Mouse (Mus musculus) yolk sac, embryonic 10.5 days (tissue): ENCODE data around the gene Tbrg4.

Experiments
- DNase-seq: peaks from one replicate; pipeline ENCODE4 v3.0.0-alpha.2; 2017; ENCODE audit warnings: low spot score

The Tbrg4 gene

DNA sequence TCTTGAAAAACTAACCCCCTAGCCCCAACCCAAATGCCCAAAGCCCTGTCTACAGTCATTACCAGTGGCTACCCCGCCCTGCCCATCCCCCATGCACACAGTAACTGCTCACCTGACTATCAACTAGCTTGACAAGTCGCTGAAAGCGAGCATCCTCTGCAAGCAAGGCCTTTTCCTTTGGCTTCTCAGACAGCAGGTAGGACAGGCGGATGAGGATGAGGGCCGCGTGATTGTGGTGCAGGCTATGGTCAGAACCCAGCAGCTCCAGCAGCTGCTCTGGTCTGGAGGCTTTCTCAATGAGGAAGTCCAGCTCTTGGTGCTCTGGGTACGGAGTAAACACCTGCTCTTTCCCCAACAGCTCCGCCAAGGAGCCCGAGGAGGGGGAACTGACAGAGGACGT lies 2.2 kb downstream of the Tbrg4 start:
- DNase-seq: no peak

DNA sequence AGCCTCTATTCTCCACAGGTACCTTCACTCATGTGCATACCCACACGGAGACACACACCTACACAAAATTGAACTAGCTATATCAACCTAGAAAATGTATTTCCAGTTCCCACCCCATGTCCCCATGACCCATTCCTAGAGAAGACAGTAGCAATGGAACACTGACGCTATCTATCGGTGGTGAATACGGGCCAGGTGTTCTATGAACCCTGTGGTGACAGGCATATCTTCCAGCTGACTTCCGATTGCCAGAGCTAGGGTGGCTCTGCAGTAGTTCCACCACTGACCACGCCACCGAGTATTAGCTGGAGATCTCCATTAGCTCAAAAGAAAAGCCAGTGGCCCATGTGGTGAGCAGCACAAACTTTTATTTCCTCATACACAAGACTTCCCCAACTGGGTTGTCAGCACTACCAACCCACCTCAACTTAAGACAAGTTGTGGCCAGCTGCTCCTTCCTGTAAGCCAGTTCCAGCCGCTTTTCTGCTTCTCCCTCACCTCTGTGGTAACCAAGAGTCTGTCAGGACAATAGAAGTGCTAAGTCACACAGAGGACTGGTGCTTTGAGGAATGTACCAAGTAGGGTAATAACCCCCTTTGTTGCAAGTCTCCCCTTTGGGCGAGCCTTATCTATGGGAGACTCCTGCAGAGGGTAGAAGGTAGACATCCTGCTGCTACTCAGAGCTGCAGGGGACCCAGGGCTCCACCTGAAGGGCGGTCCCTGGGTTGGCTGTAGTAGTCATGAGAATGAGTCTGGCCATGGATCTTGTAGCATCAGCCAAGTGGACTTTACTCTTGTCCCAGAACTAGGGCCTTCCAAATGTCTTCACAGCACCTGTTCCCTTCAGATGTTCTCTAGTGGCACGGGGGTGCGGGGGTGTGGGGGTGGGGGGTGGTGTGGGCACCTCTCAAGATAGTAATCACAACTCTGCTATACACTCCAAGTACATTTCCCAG lies 10.3 kb downstream of the Tbrg4 start:
- DNase-seq: no peak

DNA sequence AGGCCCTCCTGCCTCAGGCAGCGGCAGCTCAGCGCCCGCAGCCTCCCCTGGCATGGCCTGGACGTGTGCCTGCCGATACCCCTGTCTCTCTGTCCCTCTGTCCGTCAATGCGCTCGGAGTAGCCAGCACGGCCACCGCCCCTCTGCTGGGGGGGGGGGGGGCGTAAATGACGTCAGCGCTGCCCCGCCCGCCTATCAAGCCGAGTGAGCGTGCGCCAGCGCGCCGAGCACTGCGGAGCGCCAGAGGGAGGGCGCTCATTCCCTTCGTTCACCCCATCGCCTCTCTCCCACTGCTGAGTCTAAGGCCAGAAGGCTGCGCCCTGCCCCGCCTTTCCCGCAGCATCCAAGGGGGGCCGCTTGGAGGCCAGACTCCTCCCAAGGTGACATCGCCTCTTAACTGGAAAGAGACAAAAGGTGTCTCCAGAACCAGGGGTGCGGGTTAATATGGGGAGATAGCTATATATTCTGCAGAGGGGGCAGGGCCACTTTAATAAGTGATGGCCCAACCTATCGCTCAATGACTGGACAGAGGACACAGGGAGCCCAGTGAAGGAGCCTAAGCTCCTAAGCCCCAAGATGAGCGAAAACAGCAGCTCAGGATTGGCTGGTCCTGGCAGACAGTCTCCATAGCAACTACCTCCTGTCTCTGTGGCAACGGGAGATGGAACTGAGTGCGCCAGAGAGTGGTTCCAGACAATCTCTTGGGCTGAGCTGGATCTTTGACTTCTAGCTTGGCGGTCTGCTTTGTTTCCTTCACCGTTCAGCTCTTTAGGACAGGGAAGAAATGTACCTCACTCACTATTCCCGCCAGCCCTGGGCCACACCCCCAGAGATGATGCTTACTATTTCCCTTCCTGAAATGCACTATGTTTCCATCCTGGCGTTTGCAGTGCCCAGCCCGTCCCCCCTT lies 20.1 kb downstream of the Tbrg4 start, which contains the start of gene Nacad:
Gene Nacad (minus strand): TSS at position 563 of the 909 bp plus-strand sequence.
- no peak for DNase-seq

DNA sequence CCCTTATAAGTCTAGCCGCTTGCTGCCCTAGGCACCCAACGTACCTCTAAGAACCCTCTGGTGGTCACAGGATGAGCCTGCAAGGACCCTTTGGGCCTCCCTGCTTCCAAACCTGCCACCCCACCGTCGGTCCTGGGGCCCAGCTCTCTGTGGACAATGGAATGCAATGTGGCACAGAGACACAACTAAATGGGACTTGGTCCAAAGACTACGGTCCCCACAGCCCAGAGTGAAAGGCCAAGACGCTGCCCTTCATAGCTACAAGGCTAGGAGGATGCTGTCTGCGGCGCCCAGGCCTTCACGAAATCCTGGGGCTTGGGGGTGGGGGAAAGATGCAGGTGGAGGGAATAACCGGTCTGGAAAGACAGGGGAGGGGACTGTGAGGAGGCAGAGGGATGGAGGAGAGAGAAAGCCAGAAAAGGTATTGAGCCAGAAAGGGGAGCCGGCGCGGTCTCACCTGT lies 20.8 kb downstream of the Tbrg4 start:
- no peak for DNase-seq

DNA sequence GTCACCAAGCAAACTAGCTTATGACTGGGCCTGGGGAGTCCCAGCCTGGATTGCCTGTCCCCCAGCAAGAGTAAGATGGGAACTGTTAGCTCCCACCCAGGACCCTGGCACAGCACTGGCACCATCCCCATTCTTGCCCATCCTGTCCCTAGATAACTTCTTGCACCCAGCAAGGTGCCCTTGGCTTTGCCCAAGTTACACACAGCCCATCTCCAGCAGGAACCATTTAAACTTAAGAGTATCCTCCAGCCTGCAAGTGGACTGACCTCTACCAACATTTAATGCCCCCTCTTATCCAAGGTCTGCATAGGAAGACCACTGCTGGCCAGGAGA lies 21.3 kb downstream of the Tbrg4 start:
- no peak for DNase-seq

DNA sequence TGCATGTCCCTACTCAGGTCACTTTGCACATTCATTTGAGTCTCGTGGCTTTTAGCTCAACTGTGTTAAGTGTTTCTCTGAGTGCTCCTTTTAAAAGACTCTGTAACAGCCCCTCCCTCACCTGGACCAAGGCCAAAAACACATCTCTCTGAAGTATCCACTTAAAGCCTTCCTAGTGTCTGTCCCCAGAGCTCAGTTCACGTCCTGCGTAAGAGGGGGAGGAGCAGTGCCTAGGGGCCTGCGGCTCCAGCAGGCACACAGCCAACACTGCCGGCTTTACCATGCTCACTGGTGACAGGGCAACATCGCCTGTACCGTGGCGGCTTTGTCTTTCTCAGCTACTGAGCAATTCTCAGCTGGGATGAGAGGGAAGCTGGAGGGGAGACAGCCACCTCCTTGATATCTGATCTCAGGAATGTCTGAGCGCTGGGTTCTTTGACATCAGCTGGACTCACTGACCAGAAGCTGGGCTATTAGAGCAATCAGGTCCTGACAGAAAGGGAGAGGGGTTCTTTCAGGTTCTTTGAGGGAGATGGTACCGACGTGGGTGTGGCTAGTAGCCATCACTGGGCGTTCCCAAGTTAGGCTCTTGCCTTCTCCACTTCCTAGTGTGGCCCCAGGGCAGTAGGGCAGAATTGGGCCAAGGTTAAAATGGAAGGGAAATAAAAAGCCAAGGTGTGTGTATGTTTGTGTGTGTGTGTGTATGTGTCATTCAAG lies 21.8 kb downstream of the Tbrg4 start:
- no peak for DNase-seq

DNA sequence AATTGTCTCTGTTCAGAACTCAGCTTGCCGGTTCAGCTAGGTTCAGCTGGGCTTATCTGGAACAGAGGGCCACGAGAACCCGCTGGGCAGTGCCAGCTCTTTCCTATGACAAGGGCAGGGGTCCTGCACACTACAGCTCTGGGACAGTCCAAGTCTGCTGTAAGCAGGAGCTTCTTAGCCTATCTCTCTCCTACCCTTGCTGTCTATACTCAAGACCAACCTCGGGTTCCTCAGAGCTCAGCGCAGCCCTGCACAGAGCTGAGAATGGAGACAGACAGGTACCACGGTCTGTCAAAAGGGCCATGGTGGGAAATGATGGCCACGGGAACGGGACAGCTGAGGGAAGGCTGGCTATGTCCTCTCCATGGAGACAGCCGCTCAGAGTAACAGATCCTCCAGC lies 22.6 kb downstream of the Tbrg4 start:
- DNase-seq: no peak

DNA sequence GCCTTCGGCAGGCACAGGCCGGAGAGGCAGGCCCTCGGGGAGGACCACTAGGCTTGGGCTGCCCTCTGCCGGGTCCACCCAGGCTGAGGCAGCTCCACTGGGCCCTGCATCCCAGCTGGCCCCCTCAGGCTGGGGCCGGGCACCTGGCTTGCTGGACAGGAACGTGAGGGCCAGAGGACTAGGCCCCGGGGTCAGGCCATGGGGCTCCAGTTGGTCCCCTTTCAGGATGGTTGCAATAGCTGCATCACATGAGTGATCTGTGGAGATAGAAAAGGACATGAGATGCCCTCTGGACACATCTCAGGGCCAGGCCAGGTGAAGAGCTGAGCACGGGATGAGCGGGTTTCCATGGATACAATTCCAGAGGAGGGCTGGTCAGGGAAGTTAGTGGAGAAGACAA lies 23.2 kb downstream of the Tbrg4 start:
- DNase-seq: no peak

DNA sequence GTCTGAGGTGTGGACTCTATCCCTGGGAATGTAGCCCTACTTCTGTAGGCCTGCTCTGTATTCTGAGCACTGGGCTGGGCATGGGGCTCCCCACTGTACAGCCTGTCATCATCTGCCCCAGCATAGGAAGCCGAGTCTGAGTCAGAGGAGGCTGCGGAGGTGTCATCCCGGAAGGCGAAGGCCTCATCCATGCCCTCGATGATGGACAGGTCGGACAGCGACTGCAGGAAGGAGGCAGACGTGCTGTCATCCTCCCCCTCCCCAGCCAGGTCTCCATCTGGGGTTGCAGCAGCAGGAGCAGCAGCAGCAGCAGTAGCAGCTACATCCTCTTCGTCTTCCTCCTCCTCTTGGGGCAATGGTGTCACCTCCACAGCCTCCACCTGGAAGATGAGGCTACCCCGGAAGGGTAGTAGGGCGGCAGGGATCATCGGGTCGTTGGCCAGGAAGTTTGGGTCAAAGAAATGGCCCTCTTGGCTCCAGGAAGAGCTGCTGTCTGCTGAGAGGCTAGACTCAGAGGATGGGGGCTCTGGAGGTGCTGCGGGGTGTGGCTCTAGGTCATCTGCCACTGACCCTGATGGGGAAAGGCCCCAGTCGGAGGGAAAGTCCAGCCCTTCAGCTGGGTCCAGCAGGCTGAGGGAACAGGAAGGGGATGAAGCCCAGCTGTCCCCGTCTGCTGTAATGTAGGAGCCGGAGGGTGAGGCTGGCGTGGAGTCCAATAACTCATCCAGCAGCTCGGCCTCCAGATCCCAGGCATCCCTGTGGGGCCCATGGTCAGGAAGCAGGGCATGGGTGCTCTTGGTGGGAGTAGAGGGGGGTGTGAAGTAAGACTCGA lies 24.0 kb downstream of the Tbrg4 start:
- DNase-seq: no peak

DNA sequence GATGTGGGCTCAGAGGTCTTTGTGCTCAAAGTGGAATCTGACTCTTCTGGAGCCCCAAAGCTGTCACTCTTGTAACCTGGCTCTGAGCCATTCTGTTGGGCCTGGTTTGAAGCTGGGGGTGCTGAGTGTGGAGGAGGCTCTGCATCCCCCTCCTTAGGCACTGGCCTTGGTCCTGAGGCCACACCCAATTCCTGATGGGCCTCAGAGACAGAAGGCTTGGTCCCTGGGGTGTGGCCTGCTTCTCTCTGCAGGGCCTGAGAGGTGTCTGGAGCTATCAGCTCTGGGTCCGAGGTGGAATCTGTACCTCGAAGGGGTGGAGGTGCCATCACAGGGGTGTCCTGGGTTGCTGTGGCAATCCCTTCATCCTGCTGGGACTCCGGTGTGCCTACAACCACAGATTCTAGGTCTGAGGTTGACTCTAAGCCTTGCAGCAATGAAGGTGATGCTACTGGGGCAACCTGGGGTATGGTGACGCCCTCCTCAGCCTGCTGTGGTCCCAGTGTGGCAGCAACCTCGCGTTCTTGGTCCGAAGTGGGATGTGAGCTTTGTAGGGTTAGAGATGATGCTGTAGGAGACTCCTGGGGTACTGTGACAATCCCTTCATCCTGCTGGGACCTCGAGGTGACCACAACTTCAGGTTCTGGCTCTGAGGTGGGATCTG lies 25.5 kb downstream of the Tbrg4 start:
- no peak for DNase-seq

DNA sequence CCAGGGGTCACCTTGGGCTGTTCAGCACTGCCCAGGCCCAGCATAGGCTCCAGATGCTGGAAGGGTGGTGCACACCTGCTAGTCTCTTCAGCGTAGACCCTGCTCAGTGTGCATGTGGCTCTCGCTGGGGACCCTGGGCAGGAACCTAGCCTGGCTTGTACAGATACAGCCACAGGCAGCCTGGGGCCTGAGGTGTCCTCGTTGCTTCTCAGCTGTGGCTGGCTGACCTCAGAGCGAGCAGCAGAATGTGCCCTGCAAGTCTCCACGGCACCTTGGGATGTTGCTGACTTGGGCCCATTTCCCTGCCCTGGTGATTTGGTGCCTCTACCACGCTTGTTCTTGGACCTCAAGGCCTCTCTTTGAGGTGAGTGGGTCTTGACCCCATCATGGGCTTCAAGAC lies 26.0 kb downstream of the Tbrg4 start:
- DNase-seq: no peak

DNA sequence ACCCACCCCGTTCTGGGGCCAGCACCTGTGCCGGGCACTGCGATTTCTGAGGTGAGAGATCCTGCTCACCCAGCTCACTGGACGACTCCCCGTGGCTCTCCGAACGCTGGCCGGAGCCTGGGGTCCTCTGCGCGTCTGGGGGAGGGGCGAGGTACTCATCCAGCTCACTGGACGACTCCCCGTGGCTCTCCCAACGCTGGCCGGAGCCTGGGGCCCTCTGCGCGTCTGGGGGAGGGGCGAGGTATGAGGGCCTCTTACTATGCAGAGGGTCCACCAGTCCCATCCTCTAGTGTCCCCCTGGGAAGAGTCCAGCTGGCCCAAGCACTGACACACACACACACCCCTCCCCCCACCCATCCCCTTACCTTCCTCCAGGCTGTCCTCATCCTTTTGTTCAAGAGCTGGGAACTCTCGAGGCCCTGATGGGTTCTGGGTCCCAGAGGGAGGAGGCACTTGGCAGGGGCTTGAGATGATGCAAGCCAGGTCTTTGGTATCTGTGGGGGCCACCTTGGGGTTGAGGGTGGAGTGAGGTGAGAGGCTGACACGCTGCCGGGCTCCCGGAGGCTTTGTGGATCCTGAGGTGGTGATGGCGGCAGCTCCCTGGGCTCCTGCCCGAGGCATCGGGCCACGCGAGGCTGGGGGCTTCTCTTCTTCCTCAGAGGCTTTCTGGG lies 26.7 kb downstream of the Tbrg4 start:
- DNase-seq: no peak

DNA sequence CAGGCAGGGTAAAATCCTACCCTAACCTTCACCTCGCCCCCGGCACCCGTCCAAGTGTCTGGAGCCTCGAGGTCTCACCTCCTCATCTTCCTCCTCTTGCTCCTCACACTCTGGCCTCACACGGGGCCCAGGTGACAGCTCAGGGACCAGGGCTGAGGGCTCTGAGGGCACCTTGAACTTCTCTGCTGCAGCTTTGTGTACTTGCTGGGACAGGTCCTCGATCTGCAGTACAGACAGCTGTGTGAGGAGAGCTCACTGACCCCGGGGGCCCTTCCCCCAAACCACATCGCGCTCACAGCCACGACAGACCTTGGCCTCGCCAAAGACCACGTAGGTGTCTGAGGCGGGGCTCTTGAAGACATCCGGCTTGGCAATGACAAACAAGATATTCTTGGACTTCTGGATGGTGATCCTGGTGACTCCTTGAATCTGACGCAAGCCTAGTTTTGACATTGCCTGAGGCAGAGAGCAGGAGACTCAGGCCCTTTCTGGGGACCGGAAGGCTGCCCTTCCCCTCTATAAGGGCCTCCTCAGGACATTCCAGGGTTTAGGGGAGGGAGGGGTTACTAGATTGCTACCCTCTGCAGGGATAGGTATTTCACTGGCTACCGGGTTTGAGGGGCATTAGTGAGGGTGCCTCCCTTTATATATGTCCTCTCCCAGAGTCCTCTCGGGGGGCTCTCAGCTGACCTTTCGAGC lies 27.5 kb downstream of the Tbrg4 start:
- DNase-seq: no peak

DNA sequence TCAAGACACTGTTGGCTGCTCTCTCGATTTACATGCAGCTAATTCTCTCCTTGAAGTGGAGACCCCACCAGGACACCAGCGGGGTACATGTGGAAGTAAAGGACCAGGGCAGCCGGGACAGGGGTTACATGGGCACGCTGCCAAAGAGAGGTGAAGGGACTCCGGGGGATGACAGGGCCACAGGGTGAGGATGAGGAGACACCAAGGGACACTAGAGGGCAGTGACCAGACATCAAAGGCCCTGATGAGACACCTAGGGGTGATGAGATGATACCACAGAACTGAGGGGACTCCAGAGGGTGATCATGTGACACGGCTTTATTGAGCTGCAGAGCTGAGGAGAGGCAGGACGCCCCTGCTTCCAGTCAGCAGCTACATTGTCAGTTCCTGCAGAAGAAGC lies 28.3 kb downstream of the Tbrg4 start:
- no peak for DNase-seq

DNA sequence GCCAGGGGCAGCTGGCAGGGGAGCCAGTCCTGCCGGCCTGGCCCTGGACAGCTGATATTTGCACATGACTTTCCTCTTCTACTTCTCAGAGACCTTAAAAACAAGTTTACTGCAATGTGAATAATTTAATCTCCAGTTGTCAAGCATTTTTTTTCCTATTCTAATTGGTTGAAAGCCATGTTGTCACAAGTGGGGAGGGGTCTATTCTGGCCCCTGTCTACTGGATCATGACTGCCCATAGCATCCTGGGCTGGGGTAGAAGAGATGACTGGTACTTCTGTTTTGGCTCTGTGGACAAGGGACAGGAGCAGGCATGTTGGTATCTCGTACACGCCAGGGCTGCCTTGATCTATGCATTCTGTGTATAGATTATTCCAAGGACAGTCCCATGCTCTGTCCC lies 29.3 kb downstream of the Tbrg4 start:
- no peak for DNase-seq

DNA sequence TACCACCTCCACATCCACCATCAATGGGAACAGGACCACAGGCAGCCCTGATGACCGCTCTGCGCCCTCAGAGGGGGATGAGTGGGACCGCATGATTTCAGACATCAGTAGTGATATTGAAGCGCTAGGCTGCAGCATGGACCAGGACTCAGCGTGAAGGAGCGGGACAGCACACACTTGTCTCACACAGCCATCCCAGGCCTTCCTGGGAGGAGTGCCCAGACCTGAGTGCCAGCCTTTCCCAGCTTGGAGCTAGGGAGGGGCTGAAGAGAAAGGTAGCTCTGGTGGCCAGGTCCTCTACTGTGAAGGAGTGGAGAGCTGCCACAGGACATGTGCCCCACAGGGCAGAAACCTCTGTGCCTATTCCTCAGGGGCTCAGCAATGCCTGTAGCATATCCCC lies 29.7 kb downstream of the Tbrg4 start:
- DNase-seq: no peak

DNA sequence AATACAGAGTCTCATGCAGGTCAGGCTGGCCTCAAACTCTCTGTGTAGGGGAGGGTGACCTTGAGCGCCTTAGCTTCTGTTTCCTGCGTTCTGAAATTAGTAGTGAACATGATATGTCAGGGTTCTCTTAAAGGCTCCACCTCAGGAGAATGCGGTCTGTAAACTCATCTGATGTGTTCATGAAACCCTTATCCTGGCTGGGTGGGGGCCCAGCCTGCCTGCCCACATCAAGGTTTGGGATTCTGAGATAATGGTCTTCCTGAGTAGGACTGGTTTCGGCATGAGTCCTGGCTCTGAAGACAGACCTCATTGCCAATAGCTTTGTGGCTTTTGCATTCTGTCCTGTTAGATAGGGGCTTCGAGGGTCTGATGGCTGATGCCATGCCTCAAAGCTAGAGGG lies 30.5 kb downstream of the Tbrg4 start:
- no peak for DNase-seq

DNA sequence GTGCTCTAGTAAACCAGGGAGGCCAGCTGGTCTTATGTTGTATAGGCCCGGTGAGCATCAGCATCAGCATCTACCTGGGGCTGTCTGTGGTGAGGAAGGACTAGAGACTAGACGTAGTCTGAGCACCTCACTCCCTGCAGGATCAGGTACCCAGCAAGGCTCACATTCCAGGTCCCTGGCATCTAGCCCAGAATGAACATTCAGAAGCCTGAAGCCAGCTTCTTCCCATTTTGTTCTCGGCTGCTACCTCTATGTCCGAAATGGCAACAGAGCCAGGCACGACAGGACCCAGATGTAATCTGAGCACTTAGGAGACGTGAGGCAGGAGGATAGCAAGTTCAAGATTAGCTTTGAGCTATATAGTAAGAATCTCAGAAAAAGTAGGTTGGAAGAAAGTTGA lies 31.0 kb downstream of the Tbrg4 start:
- DNase-seq: no peak

DNA sequence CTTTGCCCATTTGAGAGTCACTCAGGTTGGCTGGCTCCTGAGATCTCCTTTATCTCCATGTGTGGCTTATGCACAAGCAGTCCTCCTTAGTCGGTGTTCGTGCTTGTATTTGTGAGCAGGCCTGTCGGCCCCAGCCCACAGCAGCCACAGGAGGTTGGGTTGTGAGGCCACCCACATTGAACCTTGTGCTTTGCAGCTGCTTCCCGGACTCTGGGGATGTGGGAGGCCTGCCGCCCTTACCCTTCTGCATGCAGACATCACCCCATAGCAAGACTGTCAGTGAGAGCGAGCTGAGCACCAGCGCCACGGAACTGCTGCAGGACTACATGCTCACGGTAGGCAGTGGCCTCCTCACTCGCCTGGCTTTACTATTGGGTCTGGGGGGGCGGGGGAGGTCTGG lies 32.5 kb downstream of the Tbrg4 start:
- no peak for DNase-seq
